10 mouse cellular contexts compared by ENCODE assay signal in the genomic region with DNA sequence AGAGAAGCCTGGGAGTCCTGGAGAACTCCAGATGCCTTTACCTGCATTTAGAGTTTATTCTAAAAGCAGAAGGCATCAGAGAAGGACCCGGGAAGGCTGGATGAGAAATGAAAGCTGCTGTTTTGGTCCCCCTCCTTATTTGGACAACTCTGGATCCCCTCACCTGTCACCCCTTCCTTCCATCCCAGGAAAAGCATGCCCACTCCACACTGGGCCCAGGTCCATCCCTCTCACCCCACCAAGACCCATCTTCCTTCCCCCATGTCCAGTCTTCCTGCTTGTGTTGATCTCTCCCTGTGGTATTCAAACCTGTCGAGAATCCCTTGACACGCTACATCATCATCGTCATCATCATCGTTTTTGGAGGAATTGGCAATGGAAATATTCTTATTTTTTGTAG.
"Had no signal": no experiment of that assay in that cellular context is flagged by ENCODE, and none has a peak within 500 bp of the region (broad histone marks: within the 10 kb centered on the region; RNA-seq: fewer than 3 reads in every experiment).

No protein-coding gene starts in this region.

- H3K27me3 ChIP-seq: embryonic facial prominence, embryonic 12.5 days; embryonic facial prominence, embryonic 15.5 days; forebrain, embryonic 12.5 days; forebrain, embryonic 13.5 days; forebrain, embryonic 15.5 days had no signal

- H3K4me1 ChIP-seq: forebrain, embryonic 10.5 days; forebrain, embryonic 12.5 days; forebrain, embryonic 13.5 days; forebrain, embryonic 15.5 days had no signal

- H3K4me2 ChIP-seq: embryonic facial prominence, embryonic 12.5 days; embryonic facial prominence, embryonic 15.5 days; forebrain, embryonic 12.5 days; forebrain, embryonic 13.5 days; forebrain, embryonic 15.5 days had no signal

- H3K9ac ChIP-seq: embryonic facial prominence, embryonic 12.5 days; embryonic facial prominence, embryonic 13.5 days; embryonic facial prominence, embryonic 15.5 days; forebrain, embryonic 12.5 days; forebrain, embryonic 13.5 days; forebrain, embryonic 15.5 days; forebrain, postnatal 0 days had no signal

- H3K9me3 ChIP-seq: embryonic facial prominence, embryonic 10.5 days; embryonic facial prominence, embryonic 12.5 days; embryonic facial prominence, embryonic 13.5 days; embryonic facial prominence, embryonic 15.5 days; forebrain, embryonic 10.5 days; forebrain, embryonic 12.5 days; forebrain, embryonic 13.5 days; forebrain, embryonic 15.5 days had no signal

- H3K36me3 ChIP-seq: embryonic facial prominence, embryonic 10.5 days; embryonic facial prominence, embryonic 12.5 days; embryonic facial prominence, embryonic 13.5 days; embryonic facial prominence, embryonic 15.5 days; forebrain, embryonic 10.5 days; forebrain, embryonic 12.5 days; forebrain, embryonic 15.5 days had no signal

- H3K4me3 ChIP-seq: embryonic facial prominence, embryonic 10.5 days; embryonic facial prominence, embryonic 12.5 days; embryonic facial prominence, embryonic 13.5 days; embryonic facial prominence, embryonic 15.5 days; erythroblast, embryonic 14.5 days; forebrain, embryonic 10.5 days; forebrain, embryonic 12.5 days; forebrain, embryonic 13.5 days; forebrain, embryonic 15.5 days had no signal

- H3K27ac ChIP-seq: embryonic facial prominence, embryonic 10.5 days; embryonic facial prominence, embryonic 12.5 days; embryonic facial prominence, embryonic 13.5 days; embryonic facial prominence, embryonic 15.5 days; forebrain, embryonic 10.5 days; forebrain, embryonic 12.5 days; forebrain, embryonic 13.5 days; forebrain, embryonic 15.5 days had no signal
